In the genomic region with DNA sequence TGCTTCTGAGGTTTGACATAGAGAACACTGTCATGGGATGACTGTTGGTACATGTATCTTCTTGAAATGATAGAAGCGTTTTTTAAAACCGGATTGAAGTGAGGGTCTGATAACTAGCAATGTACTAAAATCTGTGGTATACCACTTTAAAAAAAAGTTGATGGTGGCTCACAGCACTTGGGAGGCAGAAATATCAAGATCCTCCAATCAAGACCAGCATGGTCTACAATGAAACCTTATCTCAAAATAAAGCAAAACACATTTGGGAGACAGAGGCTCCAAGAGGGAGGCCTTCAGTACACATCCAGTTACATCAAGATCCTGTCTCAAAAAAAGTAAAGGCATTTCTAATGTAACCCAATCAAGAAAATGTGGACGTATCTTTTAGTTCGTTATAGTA, we compare ENCODE assay signal across 8 mouse cellular contexts. TPM values are rescaled to one million over a fixed set of nuclear protein-coding genes. Genes with fewer than 3 reads are reported as not detected.
A peak's percentile ranks its signal among the peaks of the same experiment; 100 is the strongest.
DNase-seq lines count a peak whose midpoint lies in the region; ATAC-seq lines count a peak whose summit lies in the region.

No protein-coding gene starts in this region.

- intact Hi-C loops in heart, postnatal 14 days (cut with DNase I): loop anchor here (5.0 kb wide), 2 partner anchors 221 to 229 kb away; partner anchors contain the start of genes Ccar1 and Herc4

- H3K27me3 ChIP-seq in heart, embryonic 15.5 days: no peaks in the 10 kb centered on the region
- no peaks in the 10 kb centered on the region for H3K27me3 ChIP-seq in hindbrain, embryonic 15.5 days
- no peaks in the 10 kb centered on the region for H3K27me3 ChIP-seq in midbrain, embryonic 15.5 days (replicated peaks)

- H3K4me1 ChIP-seq in heart, embryonic 15.5 days (replicated peaks): peaks cover 26% of the 10 kb centered on the region
- H3K4me1 ChIP-seq in hindbrain, embryonic 15.5 days (replicated peaks): peaks cover 50% of the 10 kb centered on the region
- peaks cover 53% of the 10 kb centered on the region for H3K4me1 ChIP-seq in midbrain, embryonic 15.5 days

- H3K9me3 ChIP-seq in heart, embryonic 15.5 days (replicated peaks): no peaks in the 10 kb centered on the region
- H3K9me3 ChIP-seq in hindbrain, embryonic 15.5 days: no peaks in the 10 kb centered on the region
- H3K9me3 ChIP-seq in midbrain, embryonic 15.5 days: no peaks in the 10 kb centered on the region

- no peak overlapping the region; the same call in 1 of the 2 replicates for H3K27ac ChIP-seq in heart, embryonic 15.5 days
- no peak overlapping the region for H3K27ac ChIP-seq in hindbrain, embryonic 15.5 days (replicated peaks)
- no peak overlapping the region for H3K27ac ChIP-seq in midbrain, embryonic 15.5 days

- peak overlapping the region; percentile 78 for H3K4me2 ChIP-seq in heart, embryonic 15.5 days
- H3K4me2 ChIP-seq in hindbrain, embryonic 15.5 days: peak overlapping the region; percentile 59
- peak overlapping the region; percentile 68 for H3K4me2 ChIP-seq in midbrain, embryonic 15.5 days

- no peak for DNase-seq in heart, postnatal 14 days
- DNase-seq in adipocyte (ENCODE audit: low spot score): peak; percentile 30
- no peak for DNase-seq in frontal cortex, adult 2 months (ENCODE audit: extremely low spot score in 1 of 2, low spot score in 1 of 2)
- no peak for DNase-seq in cerebellum, adult 18-20 months
- no peak for DNase-seq in left cerebral cortex, adult 18-20 months (ENCODE audit: low spot score in 2 of 2)

- peak overlapping the region; percentile 89 for H3K4me3 ChIP-seq in heart, embryonic 15.5 days
- peak overlapping the region; percentile 86 for H3K4me3 ChIP-seq in hindbrain, embryonic 15.5 days
- H3K4me3 ChIP-seq in midbrain, embryonic 15.5 days: peak overlapping the region; percentile 97

- ATAC-seq in heart, embryonic 15.5 days (replicated peaks; ENCODE audit: insufficient number of reproducible peaks, insufficient read depth, low FRiP score, low read depth): no peak
- no peak for ATAC-seq in hindbrain, embryonic 15.5 days (ENCODE audit: low FRiP score, low read depth)
- ATAC-seq in midbrain, embryonic 15.5 days (replicated peaks): no peak

- H3K9ac ChIP-seq in heart, embryonic 15.5 days: peak overlapping the region; percentile 95
- peak overlapping the region; percentile 85 for H3K9ac ChIP-seq in hindbrain, embryonic 15.5 days
- peak overlapping the region; percentile 98 for H3K9ac ChIP-seq in midbrain, embryonic 15.5 days

- peaks cover 13% of the 10 kb centered on the region for H3K36me3 ChIP-seq in heart, embryonic 15.5 days
- H3K36me3 ChIP-seq in hindbrain, embryonic 15.5 days: peaks cover 11% of the 10 kb centered on the region
- H3K36me3 ChIP-seq in midbrain, embryonic 15.5 days (replicated peaks): peaks cover 8% of the 10 kb centered on the region

- 41% methylated on average over 4 of the region's 4 CpGs for WGBS in heart, embryonic 15.5 days
- 41% methylated on average over 4 of the region's 4 CpGs for WGBS in hindbrain, embryonic 15.5 days
- WGBS in midbrain, embryonic 15.5 days: 28% methylated on average over 4 of the region's 4 CpGs

RNA-seq across cellular contexts. Expression of gene Hnrnph3, which starts 2.3 kb away (rescaled TPM):
- 58.1 and 64.8 TPM in 2 replicates for polyA plus RNA-seq in heart, embryonic 15.5 days (2015; fragmentation: Nextera tagmentation; extraction: Ambion mirVana)
- 10 to 100 TPM; 26.9 to 28.7 TPM for total RNA-seq in heart, postnatal 14 days (2021)
- polyA plus RNA-seq in hindbrain, embryonic 15.5 days (2015; fragmentation: Nextera tagmentation; extraction: Ambion mirVana): 134 and 141 TPM in 2 replicates
- 167 and 175 TPM in 2 replicates for polyA plus RNA-seq in midbrain, embryonic 15.5 days (2015; fragmentation: Nextera tagmentation; extraction: Ambion mirVana)
- 101 and 114 TPM in 2 replicates for polyA plus RNA-seq in frontal cortex, adult 2 months (2012; rRNA removed)
- 10 to 100 TPM; 50.2 to 50.8 TPM for total RNA-seq in left cerebral cortex, adult 18-20 months (2021)

RNA-seq across cellular contexts. Expression of gene Pbld2, which starts 2.4 kb away (rescaled TPM):
- 0.42 and 0.87 TPM in 2 replicates for polyA plus RNA-seq in heart, embryonic 15.5 days (2015; fragmentation: Nextera tagmentation; extraction: Ambion mirVana)
- 1 to 10 TPM; 4.3 to 4.9 TPM for total RNA-seq in heart, postnatal 14 days (2021)
- polyA plus RNA-seq in hindbrain, embryonic 15.5 days (2015; fragmentation: Nextera tagmentation; extraction: Ambion mirVana): 0.35 and 0.93 TPM in 2 replicates
- polyA plus RNA-seq in midbrain, embryonic 15.5 days (2015; fragmentation: Nextera tagmentation; extraction: Ambion mirVana): 1.1 and 1.3 TPM in 2 replicates
- polyA plus RNA-seq in frontal cortex, adult 2 months (2012; rRNA removed): 3.0 and 3.5 TPM in 2 replicates
- 1 to 10 TPM; 2.6 to 3.6 TPM for total RNA-seq in left cerebral cortex, adult 18-20 months (2021)

RNA-seq across cellular contexts. Expression of gene Pbld1, which starts 38.3 kb away (rescaled TPM):
- polyA plus RNA-seq in heart, embryonic 15.5 days (2015; fragmentation: Nextera tagmentation; extraction: Ambion mirVana): 0.64 and 0.67 TPM in 2 replicates
- total RNA-seq in heart, postnatal 14 days (2021): 1 to 10 TPM in 1 of 2 experiments, under 1 TPM in 1; 0.41 to 1.5 TPM
- polyA plus RNA-seq in hindbrain, embryonic 15.5 days (2015; fragmentation: Nextera tagmentation; extraction: Ambion mirVana): 0.91 and 1.2 TPM in 2 replicates
- 0.98 and 1.3 TPM in 2 replicates for polyA plus RNA-seq in midbrain, embryonic 15.5 days (2015; fragmentation: Nextera tagmentation; extraction: Ambion mirVana)
- polyA plus RNA-seq in frontal cortex, adult 2 months (2012; rRNA removed): 0.27 and 0.96 TPM in 2 replicates
- under 1 TPM; 0.30 to 0.45 TPM for total RNA-seq in left cerebral cortex, adult 18-20 months (2021)

RNA-seq across cellular contexts. Expression of gene Rufy2, which starts 41.7 kb away (rescaled TPM):
- 15.0 and 17.4 TPM in 2 replicates for polyA plus RNA-seq in heart, embryonic 15.5 days (2015; fragmentation: Nextera tagmentation; extraction: Ambion mirVana)
- total RNA-seq in heart, postnatal 14 days (2021): 10 to 100 TPM; 12.1 to 13.1 TPM
- 58.5 and 61.9 TPM in 2 replicates for polyA plus RNA-seq in hindbrain, embryonic 15.5 days (2015; fragmentation: Nextera tagmentation; extraction: Ambion mirVana)
- polyA plus RNA-seq in midbrain, embryonic 15.5 days (2015; fragmentation: Nextera tagmentation; extraction: Ambion mirVana): 61.2 and 65.5 TPM in 2 replicates
- polyA plus RNA-seq in frontal cortex, adult 2 months (2012; rRNA removed): 71.8 and 77.4 TPM in 2 replicates
- 10 to 100 TPM; 75.6 to 91.0 TPM for total RNA-seq in left cerebral cortex, adult 18-20 months (2021)
